Mouse (Mus musculus) forebrain, embryonic 11.5 days (tissue): ENCODE results near the gene Ggact. TPM values are rescaled to one million over a fixed set of nuclear protein-coding genes. Genes with fewer than 3 reads are reported as not detected.

Source experiments
- ATAC-seq: fragments of 200-750 bp; cut with Nextera tagmentation; replicated peaks from 2 replicates; pipeline ENCODE4 v1.8.0; 2017; ENCODE audit warnings: moderate TSS enrichment; ENCODE audit not compliant: low FRiP score
- DNase-seq: peaks from one replicate; pipeline ENCODE4 v3.0.0-alpha.2; 2017; ENCODE audit warnings: low spot score
- H3K27ac ChIP-seq: fragments of 300-500 bp; sonication (generic); 2 replicates; pipeline ENCODE4 v1.5.1; 2014; ENCODE audit warnings: low read depth, low read length
- H3K27me3 ChIP-seq: fragments of 300-500 bp; sonication (generic); 2 replicates; pipeline ENCODE4 v1.6.1; 2014; ENCODE audit warnings: mild to moderate bottlenecking, low read length, mixed read lengths; ENCODE audit not compliant: control insufficient read depth, insufficient read depth
- H3K36me3 ChIP-seq: fragments of 300-500 bp; sonication (generic); 2 replicates; pipeline ENCODE4 v1.6.1; 2014; ENCODE audit warnings: mild to moderate bottlenecking, low read length, moderate library complexity, mixed read lengths; ENCODE audit not compliant: control insufficient read depth, insufficient read depth
- H3K4me1 ChIP-seq: fragments of 300-500 bp; sonication (generic); replicated peaks from 2 replicates; pipeline ENCODE4 v1.6.1; 2014; ENCODE audit warnings: low read length, mixed read lengths; ENCODE audit not compliant: control insufficient read depth, insufficient read depth
- H3K4me2 ChIP-seq: fragments of 300-500 bp; sonication (generic); 2 replicates; pipeline ENCODE4 v1.6.1; 2014; ENCODE audit warnings: low read depth, mild to moderate bottlenecking, low read length, moderate library complexity, mixed read lengths; ENCODE audit not compliant: severe bottlenecking
- H3K4me3 ChIP-seq: fragments of 300-500 bp; sonication (generic); 2 replicates; pipeline ENCODE4 v1.5.1; 2014; ENCODE audit warnings: low read depth, low read length
- H3K9ac ChIP-seq: fragments of 300-500 bp; sonication (generic); 2 replicates; pipeline ENCODE4 v1.6.1; 2014; ENCODE audit warnings: low read length
- H3K9me3 ChIP-seq: fragments of 300-500 bp; sonication (generic); 2 replicates; pipeline ENCODE4 v1.6.1; 2016; ENCODE audit warnings: low read length, mixed read lengths; ENCODE audit not compliant: control insufficient read depth
- WGBS: fragments of 180-500 bp; shearing (Covaris S2); extraction: QIAGEN DNeasy Blood & Tissue Kit; methylation state at CpG from one replicate; pipeline ENCODE4 v1.1.7; 2014; 5-methylcytosine and 5-hydroxymethylcytosine counted together
- polyA plus RNA-seq: library from polyadenylated mRNA; unstranded; fragments of >200 nt; fragmentation: Nextera tagmentation; extraction: Ambion mirVana; gene quantifications from 2 replicates; pipeline ENCODE4 v1.2.1, GENCODE M21; 2014

Gene Ggact
- polyA plus RNA-seq, 1 experiment from 2014 or later = 5.9 TPM

DNA sequence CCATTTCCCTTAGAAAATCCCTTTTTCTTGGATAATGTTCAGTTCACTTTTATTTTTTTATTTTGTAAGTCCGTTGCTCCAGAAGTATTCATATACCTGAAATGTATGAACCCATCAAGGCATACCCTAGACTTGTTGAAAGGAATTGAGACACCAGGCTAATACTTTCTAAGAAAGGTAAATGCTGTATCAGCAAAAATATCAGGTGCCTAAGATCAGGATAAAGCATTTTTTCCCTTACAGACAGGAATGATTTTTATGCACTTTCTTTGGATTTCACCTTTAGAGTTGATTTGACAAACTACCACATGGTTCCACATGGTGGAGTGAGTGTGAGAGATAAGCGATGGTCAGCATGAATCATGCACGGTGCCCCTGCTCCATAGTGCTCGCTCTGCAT is 120.2 kb downstream of the Ggact start:
- no peak overlapping the region for H3K4me3 ChIP-seq
- ATAC-seq = no peak
- 92% methylated on average over 4 of the region's 4 CpGs for WGBS
- H3K36me3 ChIP-seq = no peaks in the 10 kb centered on the region
- no peaks in the 10 kb centered on the region for H3K9me3 ChIP-seq
- no peak overlapping the region for H3K27ac ChIP-seq
- H3K4me1 ChIP-seq = no peaks in the 10 kb centered on the region
- no peaks in the 10 kb centered on the region for H3K27me3 ChIP-seq
- H3K4me2 ChIP-seq = no peak overlapping the region
- no peak for DNase-seq
- H3K9ac ChIP-seq = no peak overlapping the region

GRCm38 (mm10) chr14:122790111-122790510 is 123.4 kb downstream of the Ggact start:
- H3K9me3 ChIP-seq = no peaks in the 10 kb centered on the region
- no peaks in the 10 kb centered on the region for H3K27me3 ChIP-seq
- H3K4me2 ChIP-seq = no peak overlapping the region
- H3K27ac ChIP-seq = no peak overlapping the region
- DNase-seq (no peak), ATAC-seq (no peak)
- WGBS = 90% methylated on average over 7 of the region's 7 CpGs
- no peak overlapping the region for H3K9ac ChIP-seq
- H3K4me1 ChIP-seq = no peaks in the 10 kb centered on the region
- no peak overlapping the region for H3K4me3 ChIP-seq
- H3K36me3 ChIP-seq = no peaks in the 10 kb centered on the region

DNA sequence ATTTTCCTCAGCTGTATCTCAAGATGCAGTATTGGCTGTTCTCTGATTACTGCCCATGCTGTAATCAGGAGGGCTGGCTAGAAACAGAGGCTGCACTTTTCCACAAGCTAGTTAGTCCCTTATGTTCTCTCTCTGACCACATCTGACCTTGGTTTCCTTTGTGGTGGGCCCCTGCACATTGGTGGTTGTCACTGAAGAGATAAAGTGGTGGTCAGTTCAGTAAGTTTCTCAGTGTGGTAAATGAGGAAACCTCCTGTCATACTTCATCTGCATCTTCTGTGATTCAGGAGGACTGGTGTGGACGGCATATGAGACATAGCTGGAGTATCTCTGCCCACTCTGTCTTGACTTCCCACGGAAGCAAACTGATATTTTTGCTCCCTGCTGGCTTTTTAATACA is 125.4 kb downstream of the Ggact start:
- Histone ChIP-seq H3K4me1 (no peaks in the 10 kb centered on the region), H3K9me3 (no peaks in the 10 kb centered on the region), H3K4me2 (no peak overlapping the region), H3K9ac (no peak overlapping the region), H3K27me3 (no peaks in the 10 kb centered on the region), H3K36me3 (no peaks in the 10 kb centered on the region), H3K4me3 (no peak overlapping the region), H3K27ac (no peak overlapping the region)
- DNase-seq (no peak), ATAC-seq (no peak)
- 83% methylated on average over 2 of the region's 2 CpGs for WGBS

DNA sequence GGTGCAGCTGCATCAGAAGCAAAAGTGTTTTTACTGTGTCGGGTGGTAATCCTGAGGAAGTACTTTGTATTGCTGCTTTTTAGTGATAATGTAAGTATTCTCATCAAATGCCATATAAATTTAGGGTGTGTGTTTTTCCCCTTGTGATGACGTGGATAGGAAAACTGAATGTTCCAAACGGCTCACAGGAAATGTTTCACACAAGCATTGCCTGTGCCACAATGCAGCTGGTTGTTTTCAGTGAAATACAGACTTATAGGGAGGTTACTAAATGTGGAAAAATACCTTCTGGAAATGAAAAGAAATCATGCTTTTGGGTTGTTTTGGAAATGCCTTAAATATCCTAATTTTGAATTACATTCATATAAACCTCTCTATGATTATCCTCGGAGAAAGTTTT is 128.9 kb downstream of the Ggact start:
- no peaks in the 10 kb centered on the region for H3K9me3 ChIP-seq
- ATAC-seq (no peak), DNase-seq (no peak)
- no peaks in the 10 kb centered on the region for H3K4me1 ChIP-seq
- no peak overlapping the region for H3K27ac ChIP-seq
- no peaks in the 10 kb centered on the region for H3K27me3 ChIP-seq
- 87% methylated on average over 4 of the region's 4 CpGs for WGBS
- no peak overlapping the region for H3K4me2 ChIP-seq
- no peaks in the 10 kb centered on the region for H3K36me3 ChIP-seq
- no peak overlapping the region for H3K4me3 ChIP-seq
- H3K9ac ChIP-seq = no peak overlapping the region

GRCm38 (mm10) chr14:122766448-122766847 is 147.1 kb downstream of the Ggact start:
- Histone ChIP-seq H3K27ac (no peak overlapping the region), H3K9ac (no peak overlapping the region), H3K4me1 (no peaks in the 10 kb centered on the region), H3K9me3 (no peaks in the 10 kb centered on the region), H3K27me3 (no peaks in the 10 kb centered on the region), H3K4me3 (no peak overlapping the region), H3K4me2 (no peak overlapping the region), H3K36me3 (no peaks in the 10 kb centered on the region)
- DNase-seq = no peak
- 93% methylated on average over 5 of the region's 5 CpGs for WGBS
- ATAC-seq = no peak

Other genes with a start within 250 kb of the Ggact start
- 31.8 and 37.2 TPM in 2 replicates for gene Tmtc4, start 70.3 kb upstream of the Ggact start, polyA plus RNA-seq